Mouse (Mus musculus) forebrain, embryonic 14.5 days (tissue): Measurements from ENCODE around the gene 4931414P19Rik. TPM values are rescaled to one million over a fixed set of nuclear protein-coding genes. Genes with fewer than 3 reads are reported as not detected.
"Not testable (repeated sequence)": the region's sequence is repeated elsewhere in the genome, so short reads cannot be mapped to it uniquely, and the experiment has no call there.

Source experiments
- ATAC-seq: fragments of 200-750 bp; cut with Nextera tagmentation; 2 replicates; pipeline ENCODE4 v1.8.0; 2017; ENCODE audit warnings: mild to moderate bottlenecking, moderate library complexity
- DNase-seq: peaks from one replicate; pipeline ENCODE4 v3.0.0-alpha.2; 2015; ENCODE audit warnings: low spot score
- H3K27ac ChIP-seq: fragments of 300-500 bp; sonication (generic); 2 replicates; pipeline ENCODE4 v1.5.1; 2014; ENCODE audit warnings: low read depth, mild to moderate bottlenecking, control low read depth, low read length, moderate library complexity
- H3K27me3 ChIP-seq: fragments of 300-500 bp; sonication (generic); replicated peaks from 2 replicates; pipeline ENCODE4 v1.6.1; 2014; ENCODE audit warnings: low read length, control low read depth, mixed read lengths; ENCODE audit not compliant: control insufficient read depth, insufficient read depth
- H3K36me3 ChIP-seq: fragments of 300-500 bp; sonication (generic); 2 replicates; pipeline ENCODE4 v1.6.1; 2014; ENCODE audit warnings: low read length, control low read depth; ENCODE audit not compliant: control insufficient read depth, insufficient read depth
- H3K4me1 ChIP-seq: fragments of 300-500 bp; sonication (generic); 2 replicates; pipeline ENCODE4 v1.6.1; 2014; ENCODE audit warnings: antibody characterized with exemption, low read length, control low read depth; ENCODE audit not compliant: control insufficient read depth, insufficient read depth
- H3K4me2 ChIP-seq: fragments of 300-500 bp; sonication (generic); 2 replicates; pipeline ENCODE4 v1.6.1; 2014; ENCODE audit warnings: mild to moderate bottlenecking, control low read depth, low read length
- H3K4me3 ChIP-seq: fragments of 300-500 bp; sonication (generic); 2 replicates; pipeline ENCODE4 v1.5.1; 2014; ENCODE audit warnings: low read depth, low read length, control low read depth
- H3K9ac ChIP-seq: fragments of 300-500 bp; sonication (generic); 2 replicates; pipeline ENCODE4 v1.6.1; 2014; ENCODE audit warnings: mild to moderate bottlenecking, low read length, control low read depth, moderate library complexity
- H3K9me3 ChIP-seq: fragments of 300-500 bp; sonication (generic); replicated peaks from 2 replicates; pipeline ENCODE4 v1.6.1; 2016; ENCODE audit warnings: low read length, control low read depth, mixed read lengths; ENCODE audit not compliant: control insufficient read depth
- WGBS: fragments of 180-500 bp; shearing (Covaris S2); extraction: QIAGEN DNeasy Blood & Tissue Kit; methylation state at CpG from one replicate; pipeline ENCODE4 v1.1.7; 2014; 5-methylcytosine and 5-hydroxymethylcytosine counted together
- polyA plus RNA-seq: library from polyadenylated mRNA; unstranded; fragments of >200 nt; fragmentation: Nextera tagmentation; extraction: Ambion mirVana; gene quantifications from 2 replicates; pipeline ENCODE4 v1.2.1, GENCODE M21; 2014

The 4931414P19Rik gene
- polyA plus RNA-seq, 1 experiment from 2014 or later, result 6.3 TPM

DNA sequence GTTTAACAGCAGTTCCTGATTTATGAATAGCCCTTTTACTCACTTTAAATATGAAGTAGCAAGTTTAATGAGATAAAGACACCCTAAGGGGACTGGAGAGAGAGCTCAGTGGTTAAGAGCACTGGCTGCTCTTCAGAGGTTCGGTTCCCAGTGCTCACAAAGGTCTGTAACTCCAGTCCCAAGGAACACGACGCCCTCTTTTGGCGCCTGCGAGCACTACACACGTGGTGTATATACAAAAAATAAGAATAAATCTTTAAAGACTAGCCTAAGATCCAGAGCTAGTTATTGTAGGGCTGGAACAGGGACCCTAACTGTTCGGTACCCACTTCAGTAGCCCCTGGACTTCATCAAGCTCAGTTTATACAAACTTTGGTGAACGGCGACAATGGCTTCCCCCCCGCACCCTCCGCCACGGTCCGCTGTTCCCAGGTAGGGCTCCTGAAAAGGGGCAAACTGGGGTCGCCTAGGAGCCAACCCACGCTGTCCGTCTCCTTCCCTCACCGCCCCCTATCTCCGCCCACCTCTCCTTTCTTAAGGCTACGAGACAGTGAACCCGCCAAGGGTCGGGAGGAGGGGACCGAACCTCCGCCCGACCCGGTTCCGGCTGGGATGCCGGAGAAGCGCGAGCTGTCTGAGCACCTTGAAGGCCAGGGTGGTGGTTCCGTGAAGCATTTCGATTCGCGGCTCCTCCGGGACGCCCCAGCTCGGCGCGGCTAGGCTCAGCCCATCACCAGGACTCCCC is 11.5 kb upstream of the 4931414P19Rik start:
- Histone ChIP-seq H3K4me3 (peak overlapping the region; percentile 90), H3K27ac (peak overlapping the region; percentile 60), H3K27me3 (no peaks in the 10 kb centered on the region), H3K4me1 (peaks cover 5% of the 10 kb centered on the region; the same call in 1 of the 2 replicates), H3K4me2 (peak overlapping the region; percentile 75), H3K36me3 (peaks cover 31% of the 10 kb centered on the region), H3K9ac (peak overlapping the region; percentile 89), H3K9me3 (no peaks in the 10 kb centered on the region)
- ATAC-seq (peak; percentile 55), DNase-seq (no peak)
- WGBS, result 2% methylated on average over 31 of the region's 38 CpGs

DNA sequence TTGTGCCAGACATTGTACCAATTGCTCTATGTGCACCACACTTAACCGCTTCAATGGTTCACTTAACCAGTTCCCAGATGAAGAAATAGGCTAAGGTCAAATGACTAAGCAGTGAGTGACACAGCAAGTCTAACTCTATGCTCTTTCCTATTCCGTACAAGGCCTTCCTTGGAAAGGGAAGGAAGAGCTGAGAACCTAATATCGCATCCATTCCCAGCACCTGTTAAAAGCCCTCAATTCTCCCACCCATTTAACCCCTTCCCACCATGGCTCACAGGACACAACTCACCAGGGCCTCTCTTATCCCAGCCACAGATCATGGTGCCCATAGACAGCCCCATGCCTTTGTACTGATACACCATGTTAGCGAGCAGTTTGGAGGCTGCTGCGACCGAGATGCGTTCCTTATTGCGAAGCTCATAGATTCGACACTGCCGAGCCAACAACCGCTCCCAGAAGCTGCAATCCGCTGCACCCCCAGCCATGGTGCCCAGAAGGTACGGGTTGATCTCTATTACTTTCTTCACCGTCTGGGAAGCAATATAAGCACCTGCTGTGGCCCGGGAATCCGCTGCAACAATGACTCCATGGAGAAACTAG is 10.5 kb upstream of the 4931414P19Rik start:
- Histone ChIP-seq H3K27me3 (no peaks in the 10 kb centered on the region), H3K9ac (no peak overlapping the region), H3K4me1 (peaks cover 5% of the 10 kb centered on the region; the same call in 1 of the 2 replicates), H3K27ac (no peak overlapping the region), H3K9me3 (no peaks in the 10 kb centered on the region), H3K4me3 (no peak overlapping the region), H3K36me3 (peaks cover 38% of the 10 kb centered on the region), H3K4me2 (peak overlapping the region; percentile 75; the same call in 1 of the 2 replicates)
- ATAC-seq (no peak), DNase-seq (no peak)
- WGBS, result 92% methylated on average over 16 of the region's 16 CpGs

DNA sequence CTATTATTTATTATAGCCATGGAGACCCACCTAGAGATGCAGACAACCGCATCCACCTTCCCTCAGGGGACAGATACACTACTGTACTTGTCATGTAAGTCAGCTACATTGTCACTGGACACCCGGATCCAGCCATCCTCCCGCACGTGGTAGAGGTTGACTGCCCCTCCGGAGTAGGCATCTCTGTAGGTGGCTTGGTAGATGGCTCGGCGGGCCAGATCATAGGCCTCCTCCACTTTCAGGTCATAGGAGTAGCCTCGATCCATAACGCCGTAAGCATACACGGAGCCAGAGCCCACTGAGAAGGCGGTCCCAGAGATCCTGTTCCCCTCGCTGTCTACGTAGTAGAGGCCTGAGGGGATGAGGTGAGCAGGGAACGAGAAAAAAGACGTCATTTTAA is 8.3 kb upstream of the 4931414P19Rik start:
- not testable (repeated sequence) for ATAC-seq, H3K4me3 ChIP-seq, H3K27ac ChIP-seq, DNase-seq, H3K9me3 ChIP-seq, H3K4me2 ChIP-seq, H3K9ac ChIP-seq, H3K4me1 ChIP-seq, H3K27me3 ChIP-seq
- WGBS, result 89% methylated on average over 15 of the region's 16 CpGs
- H3K36me3 ChIP-seq, result peaks cover 38% of the 10 kb centered on the region

DNA sequence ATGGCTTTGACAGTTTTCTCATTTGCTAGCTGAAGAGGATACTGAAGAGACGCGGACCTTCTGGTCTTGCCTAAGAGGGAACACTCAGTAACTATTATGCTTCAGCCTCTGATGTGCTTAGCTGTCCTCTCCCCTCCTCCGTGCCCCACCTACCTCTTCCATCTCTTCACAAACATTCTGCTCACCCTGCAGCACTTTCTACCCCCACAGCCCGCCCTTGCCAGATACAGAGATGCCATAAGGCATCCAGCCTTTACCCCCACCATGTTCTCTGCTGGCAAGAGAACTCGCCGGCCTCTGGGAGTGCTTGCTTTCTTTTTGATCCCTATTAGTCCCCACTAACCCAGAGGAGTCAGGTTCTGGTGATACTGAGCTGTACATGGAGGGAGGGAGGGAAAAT is 4.9 kb upstream of the 4931414P19Rik start:
- Histone ChIP-seq H3K4me2 (no peak overlapping the region), H3K27ac (no peak overlapping the region), H3K4me1 (0 out of 2 replicates have a peak, but pooled peaks cover 2% of the 10 kb centered on the region), H3K4me3 (no peak overlapping the region), H3K36me3 (peaks cover 31% of the 10 kb centered on the region), H3K9me3 (no peaks in the 10 kb centered on the region), H3K9ac (no peak overlapping the region), H3K27me3 (no peaks in the 10 kb centered on the region)
- 75% methylated on average over 6 of the region's 6 CpGs for WGBS
- ATAC-seq (no peak), DNase-seq (no peak)

DNA sequence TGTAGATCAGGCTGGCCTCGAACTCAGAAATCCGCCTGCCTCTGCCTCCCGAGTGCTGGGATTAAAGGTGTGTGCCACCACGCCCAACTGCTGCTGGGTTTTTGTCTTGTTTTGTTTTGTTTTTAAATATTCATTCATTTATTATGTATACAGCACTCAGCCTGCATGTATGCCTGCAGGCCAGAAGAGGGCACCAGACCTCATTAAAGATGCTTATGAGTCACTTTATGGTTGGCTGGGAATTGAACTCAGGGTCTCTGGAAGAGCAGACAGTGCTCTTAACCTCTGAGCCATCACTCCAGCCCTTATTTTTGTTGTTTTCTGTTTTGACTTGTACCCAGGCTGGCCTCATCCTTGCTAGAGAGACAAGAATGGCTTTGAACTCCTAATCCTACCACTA is 4.2 kb upstream of the 4931414P19Rik start:
- Histone ChIP-seq H3K4me2 (no peak overlapping the region), H3K27ac (no peak overlapping the region), H3K36me3 (peaks cover 24% of the 10 kb centered on the region), H3K9ac (no peak overlapping the region), H3K27me3 (no peaks in the 10 kb centered on the region), H3K4me3 (no peak overlapping the region), H3K4me1 (0 out of 2 replicates have a peak, but pooled peaks cover 2% of the 10 kb centered on the region), H3K9me3 (no peaks in the 10 kb centered on the region)
- DNase-seq, result peak; percentile 55
- WGBS, result 84% methylated on average over 4 of the region's 4 CpGs
- ATAC-seq, result no peak

DNA sequence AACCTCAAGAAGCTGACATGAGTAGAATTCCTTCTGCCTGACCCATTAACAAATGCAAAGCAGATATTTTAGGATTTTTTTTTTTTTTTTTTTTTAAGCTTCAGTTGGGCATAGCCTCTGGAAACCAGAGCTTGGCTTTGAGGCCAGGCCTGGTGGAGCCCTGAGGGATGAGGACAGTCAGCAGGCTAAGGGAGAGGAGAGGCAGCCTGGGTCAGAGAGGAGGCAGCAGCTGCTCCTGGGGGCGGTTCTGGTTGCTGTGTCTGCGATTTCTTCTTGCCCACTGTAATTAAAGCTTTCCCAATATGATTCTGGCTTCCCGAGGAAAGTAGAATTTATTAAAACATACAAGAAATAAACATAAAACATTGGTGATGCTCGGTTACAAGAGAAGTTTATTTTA is 3.5 kb upstream of the 4931414P19Rik start:
- Histone ChIP-seq H3K27ac (no peak overlapping the region), H3K4me2 (no peak overlapping the region), H3K9ac (no peak overlapping the region), H3K36me3 (peaks cover 20% of the 10 kb centered on the region), H3K4me1 (0 out of 2 replicates have a peak, but pooled peaks cover 9% of the 10 kb centered on the region), H3K27me3 (no peaks in the 10 kb centered on the region), H3K4me3 (no peak overlapping the region), H3K9me3 (no peaks in the 10 kb centered on the region)
- ATAC-seq (no peak), DNase-seq (no peak)
- 78% methylated on average over 4 of the region's 4 CpGs for WGBS

DNA sequence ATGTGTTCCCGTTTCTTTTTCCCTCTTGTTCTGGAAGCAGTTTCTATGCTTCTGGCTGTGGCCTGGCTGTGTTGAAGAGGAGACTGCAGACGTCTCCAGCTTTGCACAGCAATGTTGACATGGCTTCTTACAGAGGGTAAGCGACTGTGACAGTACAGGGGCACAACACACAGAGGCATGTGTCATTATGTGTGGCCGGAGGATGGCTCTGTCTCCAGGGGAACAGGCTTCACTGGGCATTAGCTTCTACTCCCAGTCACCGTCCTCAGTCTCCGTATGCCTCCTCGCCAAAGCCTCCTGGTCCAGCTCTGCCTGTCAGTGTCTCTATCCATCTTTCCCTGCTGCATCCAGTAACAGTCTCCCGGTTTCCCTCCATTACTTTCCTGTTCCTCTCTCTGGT is 1.4 kb upstream of the 4931414P19Rik start:
- no peak for ATAC-seq
- no peak for DNase-seq
- no peak overlapping the region for H3K27ac ChIP-seq
- 0 out of 2 replicates have a peak, but pooled peaks cover 9% of the 10 kb centered on the region for H3K4me1 ChIP-seq
- no peak overlapping the region for H3K4me2 ChIP-seq
- H3K27me3 ChIP-seq, result no peaks in the 10 kb centered on the region
- H3K9ac ChIP-seq, result no peak overlapping the region
- H3K36me3 ChIP-seq, result peaks cover 7% of the 10 kb centered on the region; the same call in 1 of the 2 replicates
- no peaks in the 10 kb centered on the region for H3K9me3 ChIP-seq
- 62% methylated on average over 8 of the region's 8 CpGs for WGBS
- no peak overlapping the region for H3K4me3 ChIP-seq

DNA sequence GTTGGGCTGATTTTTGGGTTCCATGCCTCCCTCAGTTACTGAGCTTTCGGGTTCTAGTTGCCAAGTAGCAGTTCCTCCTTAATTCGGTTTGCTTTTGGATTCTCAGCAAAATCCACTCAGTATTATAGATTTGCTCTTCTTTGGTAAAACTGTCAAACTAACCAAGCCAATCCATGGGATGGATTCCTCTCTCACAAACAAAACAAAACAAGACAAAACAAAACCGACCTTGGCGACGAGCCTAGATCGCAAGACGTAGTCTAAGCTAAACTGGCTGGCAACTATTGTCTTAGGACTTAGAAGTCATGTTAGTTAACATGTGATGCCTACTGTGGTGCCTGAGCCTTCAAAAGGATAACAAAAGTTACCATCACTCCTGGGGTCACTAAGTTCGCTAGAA is 2.1 kb downstream of the 4931414P19Rik start:
- DNase-seq (no peak), ATAC-seq (no peak)
- Histone ChIP-seq H3K9me3 (no peaks in the 10 kb centered on the region), H3K36me3 (no peaks in the 10 kb centered on the region), H3K9ac (no peak overlapping the region; the same call in 1 of the 2 replicates), H3K27me3 (no peaks in the 10 kb centered on the region), H3K4me2 (peak overlapping the region; percentile 43), H3K4me3 (peak overlapping the region; percentile 51), H3K4me1 (0 out of 2 replicates have a peak, but pooled peaks cover 9% of the 10 kb centered on the region), H3K27ac (peak overlapping the region; percentile 76; the same call in 1 of the 2 replicates)
- 81% methylated on average over 8 of the region's 8 CpGs for whole genome bisulfite sequencing
